Mouse (Mus musculus) lung, adult 2 months (tissue): ENCODE data around the gene Blnk. TPM values are rescaled to one million over a fixed set of nuclear protein-coding genes. Genes with fewer than 3 reads are reported as not detected.

ENCODE experiments used
- DNase-seq: peaks from one replicate; pipeline ENCODE4 v3.0.0; 2022
- H3K4me1 ChIP-seq: fragments of 200-500 bp; 2 replicates; pipeline ENCODE4 v1.6.1; 2011; ENCODE audit warnings: low read length; ENCODE audit not compliant: control insufficient read depth, insufficient read depth
- H3K4me3 ChIP-seq: fragments of 200-500 bp; replicated peaks from 2 replicates; pipeline ENCODE3; 2011; ENCODE audit warnings: low read depth, mild to moderate bottlenecking, control low read depth, low read length; ENCODE audit errors: extremely low read depth
- CTCF ChIP-seq: fragments of 200-500 bp; IDR thresholded peaks from 2 replicates; pipeline ENCODE4 v1.5.1; 2011; ENCODE audit warnings: mild to moderate bottlenecking, low read length, control low read depth; ENCODE audit not compliant: insufficient read depth
- POLR2A ChIP-seq: fragments of 200-500 bp; IDR thresholded peaks from 2 replicates; pipeline ENCODE4 v1.6.1; 2011; ENCODE audit warnings: low read depth, mild to moderate bottlenecking, control low read depth, low read length, borderline replicate concordance; ENCODE audit errors: extremely low read depth
- WGBS: fragments of 180-500 bp; shearing (Covaris S2); methylation state at CpG from one replicate; pipeline ENCODE4 v1.1.7; 2018; 5-methylcytosine and 5-hydroxymethylcytosine counted together
- polyA plus RNA-seq: library from polyadenylated mRNA; depleted of rRNA; stranded (reverse); fragments of >200 nt; gene quantifications from 2 replicates; pipeline ENCODE4 v1.2.3, GENCODE M21; 2012

The Blnk gene
- polyA plus RNA-seq, 1 experiment, result 5.7 TPM

DNA sequence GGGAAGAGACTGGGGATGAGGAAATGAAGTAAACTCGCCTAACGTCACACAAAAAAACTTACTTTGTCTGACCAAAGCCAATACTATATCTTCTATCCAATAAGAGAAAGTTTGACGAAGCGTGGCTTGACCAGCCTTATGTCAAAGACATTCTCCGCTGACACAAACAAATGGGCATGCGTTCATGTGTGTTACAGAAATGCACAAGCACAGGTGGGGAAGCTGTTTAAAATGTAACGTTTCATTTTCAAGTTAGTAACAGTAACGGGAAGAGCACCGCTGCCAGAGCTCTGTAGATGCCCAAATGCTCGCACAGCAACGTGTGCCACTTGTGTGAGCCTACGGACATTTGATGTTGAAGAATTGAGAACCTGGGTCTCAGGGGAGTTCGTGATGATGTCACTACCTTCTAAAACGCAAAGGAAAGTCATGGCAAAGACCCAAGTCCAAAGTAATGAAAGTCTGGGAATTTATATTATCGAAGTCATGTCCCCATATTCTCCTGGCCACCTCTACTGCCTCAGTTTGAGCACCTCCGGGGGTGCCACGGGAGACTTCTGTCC lies 3.5 kb downstream of the Blnk start:
- 85% methylated on average over 17 of the region's 17 CpGs for WGBS
- Histone ChIP-seq H3K4me1 (no peaks in the 10 kb centered on the region; the same call in 1 of the 2 replicates), H3K4me3 (no peak overlapping the region)
- TF ChIP-seq CTCF (no peak), POLR2A (no peak)
- DNase-seq, result no peak

DNA sequence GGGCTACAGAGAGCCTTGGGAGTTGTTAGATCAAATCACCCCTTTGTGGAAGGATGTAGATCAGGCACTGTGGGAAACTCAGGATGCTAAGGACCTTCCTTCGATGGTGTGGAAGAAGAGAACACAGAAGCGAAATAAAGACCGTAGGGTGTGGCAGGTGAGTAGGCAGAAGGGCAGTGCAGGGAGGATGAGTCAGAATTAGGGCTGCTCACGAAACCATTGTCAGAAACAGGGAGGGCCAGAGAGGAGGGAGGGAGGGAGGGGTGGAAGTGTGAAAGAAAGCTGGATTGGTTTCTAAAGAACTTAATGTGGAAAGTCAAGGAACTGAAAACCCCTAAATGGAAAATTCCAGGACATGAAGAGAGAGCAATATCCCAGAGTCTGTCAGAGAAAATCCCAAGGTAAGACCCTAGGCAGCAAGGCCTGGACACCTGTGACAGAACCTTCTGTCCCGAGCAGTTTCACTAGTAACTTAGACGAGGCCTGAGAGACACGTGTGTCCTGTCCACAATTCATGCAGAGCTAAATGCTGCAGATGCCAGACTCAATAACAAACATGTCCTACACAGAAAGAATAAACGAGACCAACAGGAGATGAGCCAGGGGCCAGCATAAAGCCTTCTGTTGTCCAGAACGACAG lies 4.3 kb downstream of the Blnk start:
- Histone ChIP-seq H3K4me1 (no peaks in the 10 kb centered on the region; the same call in 1 of the 2 replicates), H3K4me3 (no peak overlapping the region)
- no peak for DNase-seq
- WGBS, result 71% methylated on average over 9 of the region's 9 CpGs
- TF ChIP-seq CTCF (no peak), POLR2A (no peak)

DNA sequence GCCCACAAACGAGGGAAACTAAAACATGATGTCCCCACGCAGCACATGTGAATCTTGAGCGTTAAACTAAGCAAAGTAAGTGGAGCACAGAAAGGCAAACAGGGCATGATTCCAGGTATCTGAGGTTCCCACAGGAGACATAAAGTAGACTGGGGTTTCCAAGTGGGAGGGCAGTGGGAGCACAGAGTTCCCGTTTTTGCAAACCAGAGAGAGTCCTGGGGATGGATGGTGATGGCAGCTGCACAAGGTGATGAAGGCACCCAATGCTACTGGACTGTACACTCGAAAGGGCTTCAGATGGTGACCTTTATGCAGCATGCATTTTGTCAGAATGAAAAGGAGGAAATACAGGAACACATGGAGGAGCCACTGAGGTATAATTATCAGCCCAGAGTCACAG lies 5.5 kb downstream of the Blnk start:
- no peaks in the 10 kb centered on the region for H3K4me1 ChIP-seq
- WGBS, result 69% methylated on average over 5 of the region's 5 CpGs
- DNase-seq, result no peak
- H3K4me3 ChIP-seq, result no peak overlapping the region
- TF ChIP-seq POLR2A (no peak), CTCF (no peak)

DNA sequence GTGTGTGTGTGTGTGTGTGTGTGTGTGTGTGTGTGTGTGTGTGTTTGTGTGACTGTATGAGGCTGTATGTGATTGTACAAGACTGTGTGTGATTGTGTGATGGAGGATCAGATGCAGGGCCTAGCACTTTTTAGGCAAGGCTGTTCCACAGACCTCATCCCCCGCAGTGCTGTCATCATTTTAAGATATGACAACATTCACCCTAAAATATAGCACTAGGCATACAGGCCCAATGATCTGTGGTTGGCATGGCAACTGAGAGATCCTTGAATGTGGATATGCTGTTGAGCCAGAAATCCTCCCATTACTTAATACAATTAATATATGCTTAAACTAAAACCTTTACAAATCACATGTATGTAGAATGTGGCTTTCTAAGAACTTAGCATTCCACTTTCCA lies 9.8 kb downstream of the Blnk start:
- H3K4me3 ChIP-seq, result no peak overlapping the region
- WGBS, result 94% methylated on average over 1 of the region's 1 CpGs
- no peaks in the 10 kb centered on the region for H3K4me1 ChIP-seq
- TF ChIP-seq POLR2A, result no peak
- TF ChIP-seq CTCF, result no peak
- no peak for DNase-seq

DNA sequence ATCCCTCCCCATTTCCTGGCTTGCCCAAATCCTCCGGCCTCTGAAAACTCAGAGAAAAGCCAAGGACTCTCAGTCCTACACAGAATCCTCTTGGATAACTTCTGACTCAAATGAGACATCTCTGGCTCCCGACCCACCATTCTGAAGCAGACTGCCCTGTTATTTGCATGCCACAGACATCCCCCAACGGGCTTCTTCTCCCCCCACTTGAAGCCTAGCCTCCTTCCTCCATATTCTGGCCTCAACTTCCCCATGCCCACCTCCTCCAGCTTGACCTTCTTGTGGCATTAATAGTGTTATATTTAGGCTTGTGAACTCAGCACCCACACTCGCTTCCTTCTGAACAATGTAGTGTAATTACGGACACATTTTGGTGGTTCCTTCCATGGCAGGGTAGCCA lies 13.7 kb downstream of the Blnk start:
- TF ChIP-seq POLR2A, result no peak
- no peak for TF ChIP-seq CTCF
- WGBS, result 74% methylated on average over 5 of the region's 5 CpGs
- H3K4me1 ChIP-seq, result no peaks in the 10 kb centered on the region
- H3K4me3 ChIP-seq, result no peak overlapping the region
- DNase-seq, result no peak

DNA sequence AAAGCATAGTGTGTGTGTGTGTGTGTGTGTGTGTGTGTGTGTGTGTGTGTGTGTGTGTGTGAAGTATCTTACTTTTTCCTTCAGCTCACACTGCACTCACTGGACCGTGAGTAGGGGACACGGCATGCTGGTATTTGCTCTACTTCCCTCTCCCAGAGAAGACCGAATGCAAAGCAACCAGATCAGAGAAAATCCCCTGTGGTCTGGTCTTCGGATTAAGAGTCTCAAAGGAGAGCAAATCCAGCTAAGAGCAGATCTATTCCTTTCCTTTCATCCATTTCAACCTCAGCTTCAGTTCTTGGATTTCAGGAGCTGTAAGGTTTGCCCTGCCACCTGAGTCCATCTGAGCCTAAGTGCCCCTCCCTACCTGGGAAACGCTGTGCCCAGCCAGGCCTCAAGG lies 16.3 kb downstream of the Blnk start:
- Histone ChIP-seq H3K4me1 (no peaks in the 10 kb centered on the region), H3K4me3 (no peak overlapping the region)
- WGBS, result 66% methylated on average over 5 of the region's 5 CpGs
- TF ChIP-seq CTCF, result no peak
- no peak for TF ChIP-seq POLR2A
- no peak for DNase-seq

DNA sequence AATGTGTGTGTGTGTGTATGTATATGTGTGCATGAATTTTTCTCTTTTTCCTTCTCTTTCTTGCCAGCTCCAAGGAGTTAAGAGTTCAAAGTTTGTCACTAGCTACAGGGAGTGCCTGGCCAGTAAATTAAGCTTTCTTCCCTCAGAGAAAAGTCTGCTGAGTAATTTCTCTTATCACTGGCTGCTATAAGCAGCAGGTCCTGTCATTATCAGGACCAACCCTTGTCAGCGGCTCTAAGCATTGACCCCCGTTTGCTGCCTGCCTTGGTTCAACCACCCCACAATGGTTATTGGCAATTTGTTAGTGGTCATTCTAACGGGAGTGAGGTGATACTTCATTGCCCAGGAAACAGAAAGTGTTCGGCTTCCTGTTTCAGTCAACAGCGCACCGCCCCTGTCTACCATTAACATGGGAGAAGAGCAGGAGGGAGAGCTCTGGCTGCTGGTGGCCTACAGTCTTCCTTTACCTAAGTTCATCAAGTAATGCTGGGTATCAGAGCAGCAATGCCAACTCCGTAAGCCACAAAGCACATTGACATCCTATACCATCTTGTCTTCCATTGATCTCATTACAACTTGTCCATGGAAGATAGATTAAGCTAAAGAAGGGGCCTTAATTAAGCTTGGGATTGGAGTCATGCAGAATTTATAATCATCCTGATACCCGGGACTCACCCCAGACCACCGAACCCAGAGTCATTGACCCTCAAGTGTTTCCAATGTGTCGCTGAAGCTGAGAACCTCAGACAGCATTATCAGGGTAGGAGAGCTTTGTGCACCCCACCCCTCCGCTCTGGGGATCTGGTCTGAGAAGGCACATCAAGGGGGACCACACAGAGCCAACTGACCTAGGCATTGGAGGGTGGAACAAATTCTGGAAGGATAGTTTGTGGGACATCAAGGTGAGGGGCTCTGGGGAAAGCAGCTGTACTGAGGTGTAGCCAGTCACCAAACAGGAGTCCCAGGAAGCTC lies 17.1 kb downstream of the Blnk start:
- no peak for DNase-seq
- 68% methylated on average over 11 of the region's 11 CpGs for WGBS
- no peak overlapping the region for H3K4me3 ChIP-seq
- H3K4me1 ChIP-seq, result no peaks in the 10 kb centered on the region
- no peak for TF ChIP-seq CTCF
- TF ChIP-seq POLR2A, result no peak

DNA sequence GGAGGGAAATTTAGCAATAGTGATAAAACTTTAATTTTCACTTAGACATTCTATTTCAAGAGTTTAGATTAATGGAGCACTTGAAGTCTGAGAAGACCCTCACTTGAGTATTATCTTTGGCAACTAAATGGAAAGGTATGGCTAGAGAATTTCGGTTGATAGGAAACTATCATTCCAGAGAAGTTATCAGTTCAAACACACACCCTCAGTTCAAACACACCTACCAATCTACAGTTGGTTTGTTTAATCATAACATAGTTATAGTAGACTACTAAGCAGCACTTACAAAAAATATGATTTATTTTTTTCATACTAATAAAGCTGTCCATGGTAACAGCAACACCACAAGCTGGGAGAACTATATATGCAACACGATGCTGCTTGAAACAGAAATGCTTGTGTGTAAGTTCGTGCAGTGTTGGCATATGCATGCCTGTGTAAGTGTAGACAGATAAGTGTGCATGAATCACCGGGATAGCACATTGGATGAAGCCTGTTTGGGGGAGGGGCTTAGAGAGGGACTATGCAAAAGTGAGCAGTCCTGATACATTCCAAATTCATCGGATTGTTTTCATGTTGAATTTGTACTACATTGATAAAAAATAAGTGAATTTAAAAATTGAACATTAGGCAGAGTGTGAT lies 22.9 kb downstream of the Blnk start:
- Histone ChIP-seq H3K4me3 (no peak overlapping the region), H3K4me1 (no peaks in the 10 kb centered on the region)
- TF ChIP-seq POLR2A (no peak), CTCF (no peak)
- DNase-seq, result no peak
- 62% methylated on average over 5 of the region's 5 CpGs for WGBS

DNA sequence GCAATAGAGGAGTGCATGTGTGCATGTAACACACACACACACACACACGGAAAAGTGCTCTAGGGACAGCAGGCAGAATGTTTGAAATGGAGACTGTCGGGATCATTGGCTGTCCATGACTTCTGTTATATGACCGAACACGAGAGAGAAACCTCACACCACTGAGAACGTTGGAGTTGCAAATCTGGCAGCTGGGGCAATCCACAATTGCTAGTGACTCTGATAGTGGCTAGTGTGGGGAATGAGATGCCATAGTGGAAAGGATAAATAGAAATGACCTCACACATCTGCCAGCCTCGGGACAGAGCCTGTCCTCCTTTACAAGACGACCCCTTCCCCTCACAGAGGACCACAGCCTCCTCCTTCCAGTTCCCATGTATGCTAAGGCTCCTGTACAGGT lies 23.6 kb downstream of the Blnk start:
- H3K4me1 ChIP-seq, result no peaks in the 10 kb centered on the region
- no peak for TF ChIP-seq CTCF
- no peak for TF ChIP-seq POLR2A
- H3K4me3 ChIP-seq, result no peak overlapping the region
- no peak for DNase-seq
- WGBS, result 61% methylated on average over 7 of the region's 7 CpGs
